Mouse (Mus musculus) midbrain, embryonic 11.5 days (tissue): ENCODE results near the gene Rcn2. TPM values are rescaled to one million over a fixed set of nuclear protein-coding genes. Genes with fewer than 3 reads are reported as not detected.

ENCODE experiments used
- ATAC-seq: fragments of 200-750 bp; cut with Nextera tagmentation; 2 replicates; pipeline ENCODE4 v1.8.0; 2017; ENCODE audit warnings: moderate TSS enrichment, moderate library complexity; ENCODE audit not compliant: low FRiP score
- DNase-seq: peaks from one replicate; pipeline ENCODE4 v3.0.0; 2015; ENCODE audit warnings: low spot score; ENCODE audit errors: missing footprints
- H3K27ac ChIP-seq: fragments of 300-500 bp; sonication (generic); 2 replicates; pipeline ENCODE4 v1.5.1; 2014; ENCODE audit warnings: low read depth, low read length
- H3K27me3 ChIP-seq: fragments of 300-500 bp; sonication (generic); 2 replicates; pipeline ENCODE4 v1.6.1; 2014; ENCODE audit warnings: mild to moderate bottlenecking, low read length, moderate library complexity, mixed read lengths; ENCODE audit not compliant: control insufficient read depth, insufficient read depth
- H3K36me3 ChIP-seq: fragments of 300-500 bp; sonication (generic); 2 replicates; pipeline ENCODE4 v1.6.1; 2014; ENCODE audit warnings: mild to moderate bottlenecking, low read length, moderate library complexity, mixed read lengths; ENCODE audit not compliant: control insufficient read depth, insufficient read depth
- H3K4me1 ChIP-seq: fragments of 300-500 bp; sonication (generic); 2 replicates; pipeline ENCODE4 v1.6.1; 2014; ENCODE audit warnings: low read length; ENCODE audit not compliant: control insufficient read depth, insufficient read depth
- H3K4me2 ChIP-seq: fragments of 300-500 bp; sonication (generic); 2 replicates; pipeline ENCODE4 v1.6.1; 2014; ENCODE audit warnings: mild to moderate bottlenecking, moderate library complexity
- H3K4me3 ChIP-seq: fragments of 300-500 bp; sonication (generic); 2 replicates; pipeline ENCODE4 v1.5.1; 2014; ENCODE audit warnings: low read depth, low read length
- H3K9ac ChIP-seq: fragments of 300-500 bp; sonication (generic); 2 replicates; pipeline ENCODE4 v1.6.1; 2014; ENCODE audit warnings: low read length
- H3K9me3 ChIP-seq: fragments of 300-500 bp; sonication (generic); 2 replicates; pipeline ENCODE4 v1.6.1; 2016; ENCODE audit warnings: low read length; ENCODE audit not compliant: control insufficient read depth
- WGBS: fragments of 180-500 bp; shearing (Covaris S2); extraction: QIAGEN DNeasy Blood & Tissue Kit; methylation state at CpG from one replicate; pipeline ENCODE4 v1.1.7; 2014; 5-methylcytosine and 5-hydroxymethylcytosine counted together
- polyA plus RNA-seq: library from polyadenylated mRNA; unstranded; fragments of >200 nt; fragmentation: Nextera tagmentation; extraction: Ambion mirVana; gene quantifications from 2 replicates; pipeline ENCODE4 v1.2.1, GENCODE M21; 2014

The Rcn2 gene
- polyA plus RNA-seq, 1 experiment from 2014 or later, result 435 TPM

DNA sequence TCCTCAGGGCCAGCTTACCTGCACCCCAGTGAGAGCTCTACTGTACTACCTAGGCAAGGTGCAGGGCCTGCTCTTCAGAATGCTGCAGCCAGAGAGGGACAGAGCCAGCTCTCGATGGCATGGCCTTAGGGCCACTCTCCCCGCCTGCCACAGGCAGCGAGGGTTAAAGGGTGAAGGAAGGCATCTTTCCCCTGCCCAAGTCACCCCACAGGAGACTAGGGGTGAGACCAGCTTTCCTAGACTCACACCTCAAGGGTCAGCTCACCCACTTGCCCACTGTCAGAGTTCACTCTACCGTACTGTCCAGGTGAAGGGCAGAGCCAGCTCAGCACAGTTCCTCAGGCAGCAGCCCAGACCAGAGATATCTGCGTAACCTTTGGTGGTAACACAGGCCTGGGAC is 20.7 kb downstream of the Rcn2 start:
- Histone ChIP-seq H3K9me3 (no peaks in the 10 kb centered on the region), H3K27me3 (no peaks in the 10 kb centered on the region), H3K4me1 (no peaks in the 10 kb centered on the region), H3K4me2 (no peak overlapping the region), H3K4me3 (no peak overlapping the region), H3K36me3 (peaks cover 21% of the 10 kb centered on the region), H3K27ac (no peak overlapping the region), H3K9ac (no peak overlapping the region)
- 94% methylated on average over 5 of the region's 5 CpGs for WGBS
- ATAC-seq, result no peak
- no peak for DNase-seq

DNA sequence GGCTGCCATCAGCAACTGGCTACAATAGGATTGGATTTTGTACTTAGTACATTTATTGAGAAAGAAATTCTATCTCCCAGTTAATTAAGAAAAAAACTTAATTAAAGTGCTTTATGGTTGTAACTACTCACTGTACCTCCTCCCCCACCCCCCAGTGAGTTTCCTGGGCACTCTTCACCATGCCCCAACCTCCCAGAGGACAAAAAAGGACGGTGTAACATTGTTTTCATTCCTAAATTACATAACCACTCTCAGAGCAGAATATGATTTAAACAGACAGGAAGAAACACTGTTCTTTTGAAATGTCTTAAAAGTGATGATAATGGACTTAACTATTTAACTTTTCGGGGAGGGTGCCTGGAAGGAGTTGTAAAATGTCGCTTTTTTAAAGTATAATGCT is 23.4 kb downstream of the Rcn2 start:
- WGBS, result 85% methylated on average over 3 of the region's 3 CpGs
- ATAC-seq (no peak), DNase-seq (no peak)
- Histone ChIP-seq H3K27ac (no peak overlapping the region), H3K4me1 (no peaks in the 10 kb centered on the region), H3K36me3 (peaks cover 21% of the 10 kb centered on the region), H3K27me3 (no peaks in the 10 kb centered on the region), H3K9ac (no peak overlapping the region), H3K4me3 (no peak overlapping the region), H3K9me3 (no peaks in the 10 kb centered on the region), H3K4me2 (no peak overlapping the region)

DNA sequence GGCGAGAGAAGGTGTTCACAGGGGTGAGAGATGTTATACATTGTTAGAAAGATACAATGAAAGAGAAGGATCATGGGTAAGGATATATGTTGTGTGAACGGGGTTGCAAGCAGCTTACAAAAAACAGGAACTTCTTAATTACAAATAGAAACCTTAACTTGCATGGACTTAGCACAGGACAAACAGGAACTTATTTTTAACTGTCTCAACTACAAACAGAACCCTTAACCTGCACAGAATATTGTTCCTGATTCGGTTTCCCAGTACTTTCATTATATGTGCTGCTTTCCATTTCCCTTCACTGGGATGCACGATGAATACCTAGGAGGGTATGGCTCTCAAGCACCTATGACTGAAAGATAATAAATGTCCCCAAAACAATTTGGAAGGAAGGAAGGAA is 26.3 kb downstream of the Rcn2 start:
- DNase-seq (no peak), ATAC-seq (no peak)
- Histone ChIP-seq H3K36me3 (peaks cover 4% of the 10 kb centered on the region; the same call in 1 of the 2 replicates), H3K4me3 (no peak overlapping the region), H3K4me1 (no peaks in the 10 kb centered on the region), H3K4me2 (no peak overlapping the region), H3K9me3 (no peaks in the 10 kb centered on the region), H3K27me3 (no peaks in the 10 kb centered on the region), H3K27ac (no peak overlapping the region), H3K9ac (no peak overlapping the region)
- 89% methylated on average over 4 of the region's 4 CpGs for WGBS

DNA sequence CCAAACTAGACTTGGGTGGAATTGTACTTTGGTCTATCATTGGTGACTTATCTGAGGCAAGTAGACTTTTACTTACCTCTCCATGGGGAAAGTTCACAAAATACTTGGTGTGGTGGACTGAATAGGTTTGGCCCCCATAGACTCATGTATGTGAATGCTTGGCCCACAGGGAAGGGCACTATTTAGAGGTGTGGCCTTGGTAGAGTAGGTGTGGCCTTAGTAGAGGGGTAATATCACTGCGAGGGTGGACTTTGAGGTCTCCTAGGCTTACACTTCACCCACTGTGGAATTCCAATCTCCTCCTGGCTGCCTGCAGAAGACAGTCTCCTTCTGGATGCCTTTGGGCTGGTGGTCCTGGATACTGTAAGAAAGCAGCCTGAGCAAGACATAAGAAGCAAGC is 27.0 kb downstream of the Rcn2 start:
- 88% methylated on average over 1 of the region's 1 CpGs for WGBS
- DNase-seq (no peak), ATAC-seq (no peak)
- Histone ChIP-seq H3K27me3 (no peaks in the 10 kb centered on the region), H3K36me3 (0 out of 2 replicates have a peak, but pooled peaks cover 3% of the 10 kb centered on the region), H3K4me3 (no peak overlapping the region), H3K4me2 (no peak overlapping the region), H3K4me1 (no peaks in the 10 kb centered on the region), H3K9ac (no peak overlapping the region), H3K9me3 (no peaks in the 10 kb centered on the region), H3K27ac (no peak overlapping the region)

DNA sequence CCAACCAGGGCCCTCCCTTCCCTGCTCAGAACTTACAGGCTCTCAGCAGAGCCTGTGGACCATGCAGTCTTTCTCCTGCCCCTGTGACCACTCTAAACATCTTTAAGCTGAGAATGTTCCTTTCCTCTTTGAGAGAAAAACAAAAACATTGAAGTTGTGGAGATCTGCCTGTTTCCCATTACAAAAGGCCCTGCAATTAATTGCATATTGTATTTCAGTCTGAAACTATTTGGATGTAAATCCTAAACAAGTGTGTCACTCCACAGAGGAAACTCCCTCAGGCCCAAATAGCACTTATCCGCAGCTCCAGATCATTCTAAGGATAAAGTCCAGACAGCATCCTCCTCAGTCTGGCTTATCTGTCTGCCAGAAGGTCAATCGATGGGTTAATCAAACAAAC is 31.2 kb downstream of the Rcn2 start:
- no peak overlapping the region for H3K4me2 ChIP-seq
- H3K27me3 ChIP-seq, result no peaks in the 10 kb centered on the region
- ATAC-seq, result no peak
- no peaks in the 10 kb centered on the region for H3K9me3 ChIP-seq
- H3K4me1 ChIP-seq, result peaks cover 8% of the 10 kb centered on the region
- WGBS, result 84% methylated on average over 2 of the region's 2 CpGs
- no peak overlapping the region for H3K9ac ChIP-seq
- H3K4me3 ChIP-seq, result no peak overlapping the region
- peaks cover 3% of the 10 kb centered on the region; the same call in 1 of the 2 replicates for H3K36me3 ChIP-seq
- no peak for DNase-seq
- no peak overlapping the region for H3K27ac ChIP-seq

DNA sequence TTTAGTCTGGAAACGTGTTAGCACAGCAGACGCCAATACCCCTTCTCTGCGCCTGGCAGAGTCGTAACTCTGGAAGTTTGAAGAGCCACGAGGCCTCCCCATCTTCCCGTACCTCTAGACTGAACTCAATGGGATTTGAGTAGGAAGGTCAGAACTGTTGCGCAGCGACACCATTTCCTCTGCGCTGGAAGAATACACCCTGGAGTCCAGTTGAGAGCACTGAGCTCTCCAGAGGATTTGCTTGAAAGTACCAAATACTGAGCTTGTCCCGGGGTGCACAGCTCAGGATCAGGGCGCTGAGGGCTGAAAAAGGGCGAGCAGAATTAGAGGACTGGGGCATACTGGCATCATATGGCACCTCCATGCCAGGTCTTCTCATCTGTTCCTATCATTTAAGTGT is 33.2 kb downstream of the Rcn2 start:
- H3K36me3 ChIP-seq, result no peaks in the 10 kb centered on the region; the same call in 1 of the 2 replicates
- ATAC-seq (0 out of 2 replicates have a peak, but pooled peaks have one; percentile 33), DNase-seq (peak; percentile 81)
- H3K4me2 ChIP-seq, result no peak overlapping the region
- no peaks in the 10 kb centered on the region for H3K9me3 ChIP-seq
- H3K27ac ChIP-seq, result no peak overlapping the region
- no peak overlapping the region for H3K9ac ChIP-seq
- peaks cover 8% of the 10 kb centered on the region for H3K4me1 ChIP-seq
- no peak overlapping the region for H3K4me3 ChIP-seq
- 70% methylated on average over 12 of the region's 12 CpGs for WGBS
- no peaks in the 10 kb centered on the region for H3K27me3 ChIP-seq

DNA sequence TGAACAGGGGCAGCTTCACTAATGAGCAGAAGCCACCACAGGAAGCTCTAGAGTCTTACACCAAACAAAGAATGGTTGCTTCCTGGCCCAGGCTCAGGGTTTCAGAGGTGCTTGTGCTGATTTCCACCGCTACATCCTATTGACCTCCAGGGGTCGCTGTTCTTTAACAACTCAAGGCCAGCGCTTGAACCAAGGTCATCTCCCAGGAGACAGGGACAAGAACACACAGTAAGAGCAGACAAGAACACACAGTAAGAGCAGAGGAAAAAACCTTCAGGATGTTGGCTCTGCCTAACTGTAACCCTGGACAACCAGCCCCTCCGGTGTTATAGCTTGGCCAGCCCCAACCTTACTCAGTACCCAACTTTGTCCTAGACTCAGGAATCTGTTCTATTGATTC is 33.6 kb downstream of the Rcn2 start:
- Histone ChIP-seq H3K4me2 (no peak overlapping the region), H3K9ac (peak overlapping the region; percentile 27; the same call in 1 of the 2 replicates), H3K4me1 (peaks cover 8% of the 10 kb centered on the region), H3K27me3 (no peaks in the 10 kb centered on the region), H3K36me3 (no peaks in the 10 kb centered on the region; the same call in 1 of the 2 replicates), H3K27ac (no peak overlapping the region), H3K9me3 (no peaks in the 10 kb centered on the region), H3K4me3 (no peak overlapping the region)
- 8% methylated on average over 4 of the region's 4 CpGs for WGBS
- ATAC-seq (peak; percentile 62; the same call in 1 of the 2 replicates), DNase-seq (peak; percentile 93)

DNA sequence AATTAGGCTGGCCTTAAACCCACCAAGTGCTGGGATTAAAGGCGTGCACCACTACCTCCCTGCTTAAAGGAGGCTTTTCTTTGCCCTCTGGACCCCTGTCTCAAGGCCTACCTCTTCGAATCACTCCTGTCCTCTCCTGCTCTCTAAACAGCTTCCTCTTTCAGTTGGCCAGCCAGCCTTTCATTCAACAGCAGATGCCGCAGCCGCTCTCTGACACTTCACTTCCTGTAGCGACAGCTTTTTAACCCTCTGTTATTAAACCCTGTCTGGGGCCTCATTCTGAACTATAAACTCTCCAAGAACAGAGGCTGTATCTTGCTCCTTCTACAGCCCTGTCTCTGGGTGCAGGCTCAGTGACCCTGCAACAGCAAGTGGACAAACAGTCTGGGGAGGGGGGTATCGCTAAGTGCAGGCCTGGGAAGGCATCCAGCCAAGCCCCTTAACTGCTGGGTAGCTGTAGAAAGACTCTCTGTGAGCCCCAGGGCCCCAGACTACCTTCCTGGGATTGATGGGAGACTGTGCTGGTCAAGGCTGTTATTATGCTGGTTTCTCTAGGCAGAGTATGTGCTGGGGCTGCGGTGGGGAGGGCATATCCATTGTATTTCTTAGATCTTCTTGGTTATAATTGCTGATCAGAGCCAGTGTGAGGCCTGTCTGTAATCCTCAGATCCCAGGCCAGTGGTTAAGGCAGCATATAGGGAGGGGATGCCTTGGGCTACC is 34.4 kb downstream of the Rcn2 start:
- DNase-seq (peak; percentile 84), ATAC-seq (no peak)
- H3K9me3 ChIP-seq, result no peaks in the 10 kb centered on the region
- H3K27me3 ChIP-seq, result no peaks in the 10 kb centered on the region
- H3K27ac ChIP-seq, result no peak overlapping the region
- WGBS, result 74% methylated on average over 7 of the region's 7 CpGs
- no peak overlapping the region for H3K4me2 ChIP-seq
- no peak overlapping the region for H3K9ac ChIP-seq
- H3K36me3 ChIP-seq, result no peaks in the 10 kb centered on the region; the same call in 1 of the 2 replicates
- peaks cover 8% of the 10 kb centered on the region for H3K4me1 ChIP-seq
- H3K4me3 ChIP-seq, result no peak overlapping the region

DNA sequence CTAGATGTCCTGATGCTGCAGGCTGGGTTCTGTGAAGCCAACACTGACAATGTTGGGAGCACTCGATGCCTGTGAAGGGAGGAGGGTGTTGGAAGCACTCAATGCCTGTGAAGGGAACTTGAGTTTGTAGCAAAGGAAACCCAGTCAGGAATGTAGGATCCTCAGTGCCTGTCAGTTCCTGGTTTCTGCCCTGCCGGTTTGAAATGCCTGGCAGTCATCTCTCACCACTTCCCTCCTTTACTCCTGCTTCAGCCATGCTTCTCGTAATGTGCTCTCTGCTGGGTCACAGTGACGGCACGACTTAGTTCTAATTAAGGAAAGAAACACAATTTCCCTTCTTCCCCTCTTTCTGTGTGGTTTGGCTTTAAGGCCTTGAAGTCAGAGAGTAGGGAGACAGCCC is 37.9 kb downstream of the Rcn2 start:
- DNase-seq, result no peak
- Histone ChIP-seq H3K4me2 (no peak overlapping the region), H3K9me3 (no peaks in the 10 kb centered on the region)

More for the DNA sequence above, 37.9 kb downstream of the Rcn2 start:
- peaks cover 8% of the 10 kb centered on the region for H3K4me1 ChIP-seq
- no peak overlapping the region for H3K27ac ChIP-seq
- no peaks in the 10 kb centered on the region for H3K27me3 ChIP-seq
- no peak for ATAC-seq
- no peaks in the 10 kb centered on the region; the same call in 1 of the 2 replicates for H3K36me3 ChIP-seq
- H3K4me3 ChIP-seq, result no peak overlapping the region
- H3K9ac ChIP-seq, result no peak overlapping the region
- 76% methylated on average over 5 of the region's 5 CpGs for WGBS
